Mouse (Mus musculus) intestine, postnatal 0 days (tissue): ENCODE data around the gene Tmem169. TPM values are rescaled to one million over a fixed set of nuclear protein-coding genes. Genes with fewer than 3 reads are reported as not detected.
"Not testable (repeated sequence)": the region's sequence is repeated elsewhere in the genome, so short reads cannot be mapped to it uniquely, and the experiment has no call there.

ENCODE experiments used
- ATAC-seq: fragments of 200-750 bp; cut with Nextera tagmentation; 2 replicates; pipeline ENCODE4 v1.8.0; 2017; ENCODE audit warnings: mild to moderate bottlenecking, moderate TSS enrichment, moderate library complexity
- H3K27ac ChIP-seq: fragments of 300-500 bp; sonication (generic); 2 replicates; pipeline ENCODE4 v1.5.1; 2014; ENCODE audit warnings: mild to moderate bottlenecking, low read depth, low read length, moderate library complexity
- H3K27me3 ChIP-seq: fragments of 300-500 bp; sonication (generic); replicated peaks from 2 replicates; pipeline ENCODE4 v1.6.1; 2014; ENCODE audit warnings: low read length, mixed read lengths; ENCODE audit not compliant: control insufficient read depth, insufficient read depth
- H3K36me3 ChIP-seq: fragments of 300-500 bp; sonication (generic); 2 replicates; pipeline ENCODE4 v1.6.1; 2014; ENCODE audit warnings: mild to moderate bottlenecking, moderate library complexity; ENCODE audit not compliant: control insufficient read depth, insufficient read depth
- H3K4me1 ChIP-seq: fragments of 300-500 bp; sonication (generic); replicated peaks from 2 replicates; pipeline ENCODE4 v1.6.1; 2014; ENCODE audit warnings: antibody characterized with exemption, low read length, mixed read lengths; ENCODE audit not compliant: control insufficient read depth, insufficient read depth
- H3K4me2 ChIP-seq: fragments of 300-500 bp; sonication (generic); replicated peaks from 2 replicates; pipeline ENCODE4 v1.6.1; 2014; ENCODE audit warnings: low read depth, mild to moderate bottlenecking, moderate library complexity
- H3K4me3 ChIP-seq: fragments of 300-500 bp; sonication (generic); 2 replicates; pipeline ENCODE4 v1.5.1; 2014; ENCODE audit warnings: low read depth, low read length
- H3K9ac ChIP-seq: fragments of 300-500 bp; sonication (generic); 2 replicates; pipeline ENCODE4 v1.6.1; 2014; ENCODE audit warnings: mild to moderate bottlenecking, low read depth, low read length
- H3K9me3 ChIP-seq: fragments of 300-500 bp; sonication (generic); 2 replicates; pipeline ENCODE4 v1.6.1; 2016; ENCODE audit warnings: mixed run types; ENCODE audit not compliant: control insufficient read depth
- CTCF ChIP-seq: sonication (generic); IDR thresholded peaks from 2 replicates; pipeline ENCODE4 v1.5.1; 2016; ENCODE audit warnings: low read depth, mild to moderate bottlenecking, control low read depth, antibody characterized with exemption, moderate library complexity
- WGBS: fragments of 180-500 bp; shearing (Covaris S2); extraction: QIAGEN DNeasy Blood & Tissue Kit; methylation state at CpG from one replicate; pipeline ENCODE4 v1.1.7; 2014; 5-methylcytosine and 5-hydroxymethylcytosine counted together
- polyA plus RNA-seq: library from polyadenylated mRNA; unstranded; fragments of >200 nt; fragmentation: Nextera tagmentation; extraction: Ambion mirVana; gene quantifications from 2 replicates; pipeline ENCODE4 v1.2.1, GENCODE M21; 2015

The Tmem169 gene
- 1.3 TPM in 2 replicates for polyA plus RNA-seq

- peaks cover 8% of the 10 kb centered on the region; the same call in 1 of the 2 replicates for H3K4me1 ChIP-seq
- H3K9me3 ChIP-seq: no peaks in the 10 kb centered on the region
- peak; percentile 50 for TF ChIP-seq CTCF
- ATAC-seq: peak; percentile 98
- H3K27ac ChIP-seq: peak within 1 kb of the TSS; percentile 54
- 0% methylated on average over 30 of the region's 30 CpGs for WGBS
- peak within 1 kb of the TSS; percentile 48; the same call in 1 of the 2 replicates for H3K9ac ChIP-seq
- no peaks in the 10 kb centered on the region for H3K36me3 ChIP-seq
- no peaks in the 10 kb centered on the region for H3K27me3 ChIP-seq
- peak within 1 kb of the TSS; percentile 78 for H3K4me2 ChIP-seq
- peak within 1 kb of the TSS; percentile 49 for H3K4me3 ChIP-seq
Observed at GRCm38 (mm10) chr1:72283992-72284485, at the start of gene Tmem169, which contains the start of gene Pecr. Gene Tmem169, plus strand, starts transcription at chr1:72284369. Gene Pecr, minus strand, starts transcription at chr1:72284314.

DNA sequence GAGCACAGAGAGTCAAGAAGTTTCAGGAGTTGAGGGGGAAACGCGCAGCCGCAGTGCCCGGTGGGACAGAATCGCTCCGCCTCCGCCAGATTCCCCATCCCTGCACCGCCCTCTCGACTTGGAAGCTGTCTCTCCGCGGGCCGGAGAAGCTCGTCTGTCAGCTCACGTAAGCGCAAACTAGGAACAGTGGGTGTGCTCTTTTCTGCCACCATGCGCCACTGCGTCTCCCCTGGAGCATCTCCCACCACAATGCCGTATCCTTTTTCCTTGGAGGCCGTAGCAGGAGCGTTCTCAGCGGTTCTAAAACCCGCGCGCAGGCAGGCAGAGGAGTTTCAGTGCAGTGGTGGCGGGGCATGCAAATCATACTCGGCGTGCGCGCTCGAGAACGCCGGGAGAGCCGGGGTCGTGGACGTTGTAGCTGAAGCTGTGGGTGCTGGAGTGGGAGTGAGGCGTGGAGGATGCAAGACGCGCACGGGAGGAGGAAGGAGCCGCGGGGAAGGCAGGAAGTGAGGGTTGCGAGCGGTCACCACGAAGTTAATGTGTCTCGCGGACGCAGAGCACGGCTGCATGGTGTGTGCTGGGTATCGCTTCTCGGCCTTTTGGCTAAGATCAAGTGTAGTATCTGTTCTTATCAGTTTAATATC is 47.7 kb upstream of the Tmem169 start:
- Histone ChIP-seq H3K9ac (peak overlapping the region; percentile 34; the same call in 1 of the 2 replicates), H3K4me2 (peak overlapping the region; percentile 92), H3K27ac (0 out of 2 replicates have a peak overlapping the region, but pooled peaks have one; percentile 30), H3K4me3 (peak overlapping the region; percentile 42)
- under 1% methylated on average over 35 of the region's 50 CpGs for WGBS
- not testable (repeated sequence) for H3K27me3 ChIP-seq, H3K36me3 ChIP-seq, H3K9me3 ChIP-seq, H3K4me1 ChIP-seq
- peak; percentile 84 for ATAC-seq
- TF ChIP-seq CTCF: peak; percentile 38; the same call in 1 of the 2 replicates

- Histone ChIP-seq H3K27ac (no peak overlapping the region), H3K36me3 (no peaks in the 10 kb centered on the region), H3K4me1 (0 out of 2 replicates have a peak, but pooled peaks cover 3% of the 10 kb centered on the region), H3K4me3 (no peak overlapping the region), H3K9me3 (no peaks in the 10 kb centered on the region), H3K27me3 (peaks cover 6% of the 10 kb centered on the region), H3K9ac (no peak overlapping the region), H3K4me2 (peak overlapping the region; percentile 30)
- no peak for TF ChIP-seq CTCF
- peak; percentile 65 for ATAC-seq
- WGBS: 3% methylated on average over 11 of the region's 13 CpGs
Observed at GRCm38 (mm10) chr1:72237007-72237775, 47.0 kb upstream of the Tmem169 start.

DNA sequence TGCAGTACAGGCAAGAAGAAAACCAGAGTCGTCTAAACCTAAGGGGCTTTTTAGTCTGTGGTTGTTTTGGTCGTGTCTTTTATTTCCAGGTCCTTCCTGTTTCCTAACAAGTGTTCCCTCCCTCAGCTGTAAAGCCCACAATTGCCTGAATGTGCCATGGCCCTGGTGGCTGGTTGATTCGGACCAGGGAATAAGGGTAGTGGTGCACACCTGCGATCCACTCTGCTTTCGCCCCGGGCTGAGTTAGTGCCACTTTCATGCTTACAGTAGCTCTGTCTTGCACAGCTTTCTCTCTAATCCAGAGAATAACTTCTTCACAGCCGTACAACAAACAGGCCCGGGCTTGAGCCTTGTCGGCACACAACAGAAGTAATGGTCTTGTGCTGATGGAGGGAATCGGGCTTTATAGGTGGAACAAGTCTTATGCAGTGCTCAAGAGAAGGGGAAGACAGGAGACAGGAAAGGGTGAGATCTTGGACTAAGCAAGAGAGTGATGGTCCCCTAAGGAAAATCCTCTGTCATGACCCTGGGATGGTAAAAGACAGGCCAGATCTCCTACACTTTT is 46.1 kb upstream of the Tmem169 start:
- no peak for TF ChIP-seq CTCF
- Histone ChIP-seq H3K4me3 (no peak overlapping the region), H3K27me3 (peaks cover 6% of the 10 kb centered on the region), H3K27ac (no peak overlapping the region), H3K9ac (no peak overlapping the region), H3K9me3 (no peaks in the 10 kb centered on the region), H3K36me3 (no peaks in the 10 kb centered on the region), H3K4me1 (0 out of 2 replicates have a peak, but pooled peaks cover 3% of the 10 kb centered on the region), H3K4me2 (no peak overlapping the region)
- 66% methylated on average over 10 of the region's 10 CpGs for WGBS
- ATAC-seq: no peak

GRCm38 (mm10) chr1:72239113-72239512 is 45.1 kb upstream of the Tmem169 start:
- not testable (repeated sequence) for H3K9ac ChIP-seq, H3K4me2 ChIP-seq, H3K36me3 ChIP-seq, H3K4me3 ChIP-seq, H3K27me3 ChIP-seq, ATAC-seq, H3K27ac ChIP-seq, H3K9me3 ChIP-seq, H3K4me1 ChIP-seq
- 78% methylated on average over 3 of the region's 3 CpGs for WGBS
